Mouse (Mus musculus) mesoderm, embryonic 11.5 days (tissue): ENCODE measurements around the gene Creb3.
A peak's percentile ranks its signal among the peaks of the same experiment; 100 is the strongest.
"Not testable (repeated sequence)": the region's sequence is repeated elsewhere in the genome, so short reads cannot be mapped to it uniquely, and the experiment has no call there.

Experiments used
- DNase-seq: peaks from one replicate; pipeline ENCODE4 v3.0.0-alpha.2; 2012; ENCODE audit warnings: low read depth, low spot score

The Creb3 gene

DNA sequence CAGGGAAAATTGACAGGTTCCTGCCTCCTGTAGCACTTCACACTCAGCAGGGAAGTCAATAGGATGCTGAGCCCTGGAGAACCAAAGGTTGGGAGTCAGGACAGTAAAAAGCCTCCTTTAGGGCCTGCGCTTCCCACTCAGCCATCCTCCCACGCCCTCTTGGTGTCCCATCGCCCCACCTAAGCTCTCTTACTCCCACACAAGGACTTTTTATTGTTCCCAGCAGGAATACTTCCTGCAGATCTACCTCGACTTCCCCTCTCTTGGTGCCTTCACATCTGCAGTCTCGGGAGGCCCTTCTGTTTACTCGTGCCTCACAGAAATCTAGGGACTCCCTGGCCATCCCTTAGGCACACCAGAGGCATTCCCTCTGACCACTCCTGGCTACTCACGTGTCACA, 21.3 kb downstream of the Creb3 start:
- no peak for DNase-seq

DNA sequence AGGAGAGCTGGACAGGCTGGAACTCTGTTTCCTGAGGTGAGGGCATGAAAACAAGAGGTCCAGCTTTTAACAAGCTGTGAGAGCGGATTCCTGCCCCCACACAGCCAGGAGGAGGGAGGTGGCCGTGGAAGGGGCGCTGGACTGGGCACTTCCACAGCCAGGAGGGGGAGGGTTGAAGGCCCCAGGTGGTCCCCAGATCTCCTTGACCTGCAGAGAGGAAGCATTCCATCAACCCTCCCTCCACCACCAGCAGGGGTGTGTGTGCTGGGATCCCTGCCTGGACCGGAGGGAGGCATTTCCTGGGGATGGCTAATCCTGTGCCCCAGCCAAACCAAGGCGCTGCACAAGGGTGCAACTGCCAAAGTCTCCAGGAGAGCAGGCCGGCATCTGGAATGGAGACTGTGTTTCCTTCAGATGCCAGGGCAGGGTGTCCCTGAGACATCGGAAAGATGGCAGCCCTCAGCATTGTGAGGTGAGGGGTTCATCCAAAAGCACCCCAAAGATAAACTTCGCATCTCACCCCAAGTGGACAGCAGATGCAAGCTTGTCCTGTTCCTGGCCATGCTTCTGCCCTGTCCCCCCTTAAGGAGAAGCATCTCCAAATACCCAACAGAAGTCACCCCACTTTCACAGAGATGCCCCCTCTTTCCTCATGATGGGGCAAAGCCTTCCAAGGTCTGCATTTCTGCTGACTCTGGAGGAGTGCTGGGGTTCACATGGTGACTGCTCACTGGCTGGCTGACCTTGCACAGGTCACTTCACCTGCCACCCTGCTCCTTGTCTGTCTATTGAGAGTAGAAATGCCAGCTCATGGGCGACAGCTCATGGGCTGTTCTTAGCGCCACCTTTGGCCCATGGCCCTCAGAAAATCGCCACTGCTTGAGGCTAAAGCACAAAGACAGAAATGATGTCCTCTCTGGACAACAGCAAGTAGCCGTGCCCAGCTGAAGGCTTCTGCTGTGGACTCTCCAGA, 22.6 kb downstream of the Creb3 start, which contains the start of gene Msmp:
TSS of gene Msmp (minus strand) at position 51 of the 973 bp plus-strand sequence.
- DNase-seq: no peak

DNA sequence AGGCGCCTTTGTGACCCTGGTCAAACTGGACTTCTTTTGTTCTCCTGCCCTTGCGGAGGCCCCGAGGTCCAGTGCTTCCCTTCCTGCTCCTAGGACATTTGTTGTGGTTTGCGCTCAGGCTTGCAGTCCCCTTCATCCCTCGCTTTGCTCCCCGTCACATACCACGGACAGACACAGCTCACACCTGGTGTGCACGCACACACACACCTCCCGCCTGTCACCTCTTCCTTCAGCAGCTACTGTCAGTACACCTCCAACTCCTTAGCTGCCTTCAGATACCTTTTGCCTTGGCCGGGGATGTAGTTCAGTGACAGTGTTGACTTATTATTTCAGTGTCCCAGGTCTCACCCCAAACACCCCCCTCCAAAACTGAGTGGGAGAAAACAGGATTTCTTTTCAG, 23.6 kb downstream of the Creb3 start:
- DNase-seq: no peak

DNA sequence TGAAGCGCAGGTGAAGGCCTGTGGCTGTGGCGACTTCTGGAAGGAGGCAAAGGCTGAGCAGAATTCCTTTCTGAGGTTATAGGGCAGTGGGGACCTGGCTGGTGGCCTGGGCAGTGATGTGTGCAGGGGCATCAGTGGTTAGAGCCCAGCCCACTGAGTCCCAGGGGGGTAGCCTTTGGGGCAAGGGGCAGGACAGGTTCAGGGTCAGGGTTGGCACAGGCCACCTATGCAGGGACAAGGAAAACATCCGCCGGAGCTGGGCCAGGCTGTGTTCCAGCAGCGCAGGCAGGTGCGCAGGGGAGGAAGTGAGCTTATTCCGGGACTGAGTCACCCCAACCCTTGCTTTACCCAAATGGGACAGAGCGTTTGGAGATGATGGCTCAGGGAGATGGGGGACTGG, 24.3 kb downstream of the Creb3 start:
- DNase-seq: no peak

DNA sequence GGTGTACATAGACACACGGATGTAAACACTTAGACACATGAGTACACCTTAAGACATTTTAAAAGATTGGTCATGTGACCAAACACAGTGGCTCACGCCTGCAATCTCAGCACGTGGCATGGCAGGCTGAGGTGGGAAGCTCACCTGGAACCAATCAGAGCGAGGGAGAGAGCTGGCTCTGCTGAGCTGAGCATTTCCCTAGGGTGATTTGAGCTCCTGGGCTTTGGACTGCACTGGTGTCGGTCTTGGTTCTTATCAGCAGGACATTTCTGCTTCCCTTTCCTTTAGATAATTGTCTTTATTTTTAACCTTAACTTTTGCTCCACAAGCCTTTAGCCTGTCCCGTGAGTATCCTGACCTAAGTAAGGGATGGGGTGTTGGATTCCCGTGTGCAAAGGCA, 25.5 kb downstream of the Creb3 start:
- DNase-seq: no peak

DNA sequence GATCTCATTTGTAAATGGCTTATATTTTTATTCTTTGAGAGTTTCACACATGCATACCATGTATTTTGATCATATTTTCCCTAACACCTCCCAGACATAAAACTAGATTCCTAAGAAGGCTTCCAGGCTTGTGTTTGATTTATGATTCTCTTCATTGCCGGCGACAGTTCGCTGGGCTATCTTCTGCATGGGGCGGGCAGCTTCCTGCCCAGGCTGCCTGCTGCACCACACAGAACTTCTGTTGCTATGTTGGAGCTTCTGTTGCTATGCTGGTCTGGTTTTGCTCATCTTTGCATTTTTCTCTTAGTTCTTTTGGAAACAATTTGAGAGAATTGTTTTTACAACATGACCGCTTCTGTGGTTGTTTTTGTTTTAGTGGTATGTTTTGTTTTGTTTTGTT, 29.4 kb downstream of the Creb3 start:
- peak; percentile 24 for DNase-seq

DNA sequence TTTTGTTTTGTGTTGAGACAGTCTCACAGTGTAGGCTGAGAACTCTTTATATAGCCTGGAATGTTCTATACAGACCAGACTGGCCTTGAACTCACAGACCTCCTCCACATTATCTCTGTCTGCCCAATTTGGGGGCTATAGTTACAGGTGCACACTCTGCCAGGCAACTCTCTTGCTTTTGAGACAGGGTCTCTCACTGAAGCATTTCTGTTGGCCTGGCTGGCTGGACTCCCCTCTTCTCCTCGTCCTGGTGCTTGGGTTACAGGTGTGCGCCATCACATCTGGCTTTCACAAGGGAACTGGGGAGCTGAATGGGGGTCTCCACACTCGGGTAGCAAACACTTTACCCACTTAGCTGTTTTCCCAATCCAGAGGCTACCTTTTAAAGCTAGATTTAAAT, 29.8 kb downstream of the Creb3 start:
- DNase-seq: no peak

DNA sequence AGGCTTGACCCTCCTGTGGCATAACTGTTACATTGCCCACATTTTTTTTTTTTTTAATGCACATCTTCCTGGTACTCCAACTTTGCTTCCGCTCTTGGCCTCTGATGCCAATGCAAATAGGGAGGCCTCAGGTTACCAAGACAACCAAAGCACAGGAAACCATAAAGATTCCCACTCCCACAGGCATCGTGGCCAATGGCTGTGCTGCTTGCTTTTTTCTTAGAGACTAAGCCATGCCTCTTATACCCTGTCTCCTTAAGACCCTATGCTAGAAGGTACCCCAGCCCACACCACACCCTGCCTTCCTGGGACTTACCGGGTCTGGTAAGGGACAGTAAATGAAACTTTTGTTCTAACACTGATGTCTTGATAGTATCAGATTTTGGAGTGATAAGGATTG, 31.3 kb downstream of the Creb3 start:
- no peak for DNase-seq

DNA sequence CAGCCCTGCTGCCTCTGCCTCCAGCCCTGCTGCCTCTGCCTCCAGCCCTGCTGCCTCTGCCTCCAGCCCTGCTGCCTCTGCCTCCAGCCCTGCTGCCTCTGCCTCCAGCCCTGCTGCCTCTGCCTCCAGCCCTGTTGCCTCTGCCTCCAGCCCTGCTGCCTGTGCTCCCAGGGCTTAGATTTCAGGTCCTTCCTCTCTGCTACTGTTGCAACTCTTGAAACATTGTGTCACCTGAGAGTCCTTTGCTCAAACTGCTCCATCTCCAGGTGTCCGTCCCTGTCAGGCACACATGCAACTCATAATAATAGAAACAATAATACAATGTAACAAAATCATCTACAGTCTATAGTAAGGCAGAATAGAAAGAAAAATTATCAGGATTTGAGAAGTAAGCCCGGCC, 34.5 kb downstream of the Creb3 start:
- DNase-seq: not testable (repeated sequence)

DNA sequence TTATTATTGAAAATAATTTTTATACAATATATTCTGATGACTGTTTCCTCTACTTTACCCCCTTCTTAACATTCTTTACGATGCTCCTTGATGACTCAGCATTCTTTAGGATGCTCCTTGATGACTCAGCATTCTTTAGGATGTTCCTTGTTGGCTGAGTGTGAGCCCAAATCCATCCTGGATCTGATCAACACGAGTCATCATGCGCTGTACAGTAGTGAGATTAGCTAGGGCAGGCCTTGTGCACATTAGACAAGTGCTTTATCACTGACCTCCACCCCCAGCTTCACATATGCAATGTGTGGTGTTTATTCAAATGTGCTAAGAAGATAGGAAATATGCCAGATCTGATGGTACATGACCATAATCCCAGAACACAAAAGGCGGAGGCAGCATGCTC, 36.1 kb downstream of the Creb3 start:
- no peak for DNase-seq

DNA sequence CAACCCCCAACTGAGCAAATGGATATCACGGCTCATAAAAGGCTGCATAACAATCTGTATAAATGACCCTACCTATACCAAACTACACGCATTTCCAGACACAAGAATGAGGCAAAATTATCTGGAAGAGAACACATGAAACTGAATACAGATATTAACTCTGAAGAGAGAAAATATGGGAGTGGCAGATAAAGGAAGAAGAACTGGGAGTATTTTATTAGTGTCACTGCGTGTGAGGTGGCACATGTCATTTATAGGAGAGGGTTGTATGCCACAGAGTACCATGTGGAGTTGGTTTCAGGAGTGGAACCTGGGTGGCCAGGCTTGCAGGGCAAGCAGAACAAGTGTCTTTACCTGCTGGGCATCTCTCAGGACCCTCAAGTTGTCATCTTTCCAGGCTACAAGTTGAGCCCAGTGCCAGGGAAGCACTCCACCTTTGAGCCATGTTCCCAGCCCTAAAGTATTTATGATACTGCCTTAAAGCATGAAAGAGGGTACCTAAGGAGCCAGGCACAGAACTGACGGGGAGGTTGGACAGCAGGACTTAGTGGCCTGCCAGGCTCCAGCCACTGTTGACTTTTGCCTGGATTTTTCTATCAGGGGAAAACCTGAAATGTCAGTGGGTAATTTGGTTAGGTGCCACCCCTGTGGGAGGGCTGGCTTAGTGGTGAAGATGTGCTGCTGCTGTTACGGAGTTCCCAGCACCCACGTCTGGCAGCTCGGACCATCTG, 36.7 kb downstream of the Creb3 start:
- DNase-seq: no peak

DNA sequence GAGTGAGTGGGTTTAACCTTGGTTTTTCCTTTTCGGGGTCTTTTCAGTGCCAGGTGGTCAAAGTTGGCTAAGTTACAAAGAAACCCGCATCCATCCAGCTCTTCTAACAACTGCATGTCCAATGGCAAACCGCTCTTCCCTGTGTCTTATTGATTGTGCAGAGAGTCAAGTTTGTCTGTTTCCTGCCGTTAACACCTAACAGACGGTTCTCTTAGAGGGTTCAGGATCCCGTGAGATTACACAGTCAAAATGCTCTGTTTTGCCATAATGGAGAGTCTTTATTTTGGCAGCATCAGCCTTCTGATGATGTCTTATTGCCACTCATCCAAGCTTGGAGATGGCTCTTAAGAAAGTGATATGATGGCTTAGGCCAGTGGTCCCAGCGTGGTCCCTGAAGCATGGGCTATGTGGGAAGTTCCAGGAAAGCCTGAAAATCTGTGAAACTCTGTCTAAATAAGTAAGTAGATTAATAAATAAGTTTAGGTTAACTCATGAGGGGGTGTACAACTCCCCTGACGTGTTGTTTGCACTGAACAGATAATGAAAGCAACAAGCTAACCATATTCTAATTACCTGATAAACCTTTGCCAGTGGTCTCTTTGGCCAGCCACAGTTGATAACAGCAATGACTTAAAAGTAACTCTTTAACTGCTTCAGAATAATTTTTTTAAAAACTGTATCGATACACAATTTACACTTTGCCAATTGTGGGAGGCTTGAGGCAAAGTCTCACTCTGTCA, 38.2 kb downstream of the Creb3 start:
- DNase-seq: no peak

DNA sequence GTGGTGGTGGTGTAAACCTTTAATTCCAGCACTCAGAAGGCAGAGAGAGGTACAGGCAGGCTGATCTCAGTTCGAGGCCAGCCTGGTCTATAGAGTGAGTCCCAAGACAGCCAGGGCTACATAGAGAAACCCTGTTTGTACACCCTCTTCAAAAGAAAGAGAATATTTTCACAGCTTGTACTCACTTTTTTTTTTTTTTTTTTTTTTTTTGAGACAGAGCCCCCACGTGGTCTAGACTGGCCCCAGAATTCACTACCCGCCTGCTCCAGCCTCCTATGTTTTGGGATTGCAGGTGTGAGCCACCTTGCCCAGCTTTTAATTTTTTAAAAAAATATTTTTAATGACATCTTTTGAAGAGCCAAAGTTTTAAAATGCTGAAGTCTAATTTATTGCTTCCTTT, 42.0 kb downstream of the Creb3 start:
- no peak for DNase-seq

DNA sequence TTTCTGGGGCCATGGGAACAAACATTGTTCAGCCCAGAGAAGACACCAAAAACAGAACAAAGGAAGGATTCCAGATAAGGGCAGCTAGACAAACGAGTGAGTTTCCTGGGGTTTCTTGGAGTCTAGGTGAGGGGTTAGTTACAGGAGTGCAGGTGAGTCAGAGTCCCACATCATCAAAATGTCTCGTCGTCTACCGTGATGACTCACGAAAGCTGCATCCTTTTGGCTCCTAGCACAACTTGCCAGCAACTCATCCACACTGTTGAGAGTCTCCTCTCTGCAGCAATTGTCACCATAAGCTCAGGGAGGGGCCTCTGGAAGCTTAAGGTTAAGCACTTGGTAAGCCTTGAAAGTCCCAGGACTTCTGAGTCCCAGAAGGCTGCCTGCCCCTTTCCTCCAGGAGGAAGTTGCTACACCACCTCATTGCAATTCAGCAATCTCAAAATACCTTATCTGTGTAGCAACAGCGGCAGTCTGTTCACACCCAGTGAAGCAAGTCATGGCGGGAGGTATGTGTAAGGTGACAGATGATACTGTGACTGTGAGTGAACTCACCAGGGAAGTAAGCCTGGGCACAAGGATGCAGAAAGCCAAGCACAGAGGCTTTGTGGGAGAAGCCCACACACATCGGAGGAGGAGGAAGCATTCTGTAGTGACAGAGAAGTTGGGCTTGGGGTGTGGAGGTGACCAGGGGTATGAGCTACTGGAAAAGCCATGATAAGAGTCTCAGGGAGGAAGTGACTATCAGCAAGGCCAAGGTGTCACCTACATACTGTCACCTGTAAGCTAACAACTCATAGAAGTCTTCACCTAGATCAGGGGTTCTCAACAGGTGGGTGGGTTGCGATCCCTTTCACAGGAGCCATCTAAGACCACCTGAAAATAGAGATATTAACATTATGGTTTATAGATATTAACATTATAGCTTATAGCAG, 42.9 kb downstream of the Creb3 start:
- DNase-seq: no peak

DNA sequence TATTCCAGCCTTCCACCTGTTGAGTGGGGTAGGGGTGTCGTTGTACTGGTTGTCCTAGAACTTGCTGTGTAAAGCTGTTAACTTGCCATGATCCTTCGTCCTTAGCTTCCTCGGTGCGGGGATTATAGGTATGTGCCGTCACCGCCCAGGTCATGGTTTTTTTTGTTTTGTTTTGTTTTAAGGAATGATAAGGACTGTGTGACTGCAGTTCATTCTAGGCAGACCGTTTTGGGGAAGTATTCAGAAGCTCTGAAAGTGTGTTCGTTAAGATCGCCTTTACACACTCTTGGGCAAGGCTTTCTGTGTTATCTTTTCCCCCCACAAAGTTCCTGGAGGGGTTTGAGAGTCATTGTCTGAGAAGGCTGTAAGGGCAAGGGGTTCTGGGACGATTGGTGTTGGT, 50.4 kb downstream of the Creb3 start:
- no peak for DNase-seq

DNA sequence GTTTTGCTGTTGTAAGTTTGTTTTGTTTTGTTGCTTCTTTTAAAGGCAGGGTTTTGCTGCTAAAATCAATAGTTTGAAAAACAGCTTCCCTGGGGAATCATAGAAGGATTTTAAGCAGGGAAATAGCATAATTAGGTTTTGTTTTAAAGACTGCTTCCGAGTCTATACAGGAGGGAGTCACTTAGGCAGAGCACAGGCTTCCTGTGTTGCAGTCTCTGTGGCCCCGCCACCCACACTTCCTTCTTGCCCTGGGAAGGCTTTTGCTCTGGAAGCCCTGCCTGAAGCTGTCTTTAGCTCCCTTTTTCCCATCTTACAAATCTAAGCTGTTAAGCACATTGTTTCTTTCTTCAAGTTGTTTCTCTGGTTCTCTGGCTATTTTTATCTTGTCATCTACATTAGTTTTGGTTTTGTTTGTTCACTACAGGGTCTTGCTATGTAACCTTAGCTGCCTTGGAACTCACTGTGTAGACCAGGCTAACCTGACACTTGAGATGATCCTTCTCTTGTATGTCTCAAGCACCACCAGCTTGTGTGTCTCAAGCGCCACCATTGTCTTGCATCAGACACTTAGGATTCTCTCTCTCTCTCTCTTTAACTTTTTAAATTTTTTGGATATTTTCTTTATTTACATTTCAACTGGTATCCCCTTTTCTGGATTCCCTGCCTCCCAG, 51.1 kb downstream of the Creb3 start:
- no peak for DNase-seq
